Mouse (Mus musculus) liver, embryonic 14 days (tissue): ENCODE results near the gene P2rx2. TPM values are rescaled to one million over a fixed set of nuclear protein-coding genes. Genes with fewer than 3 reads are reported as not detected.

Source experiments
- polyA plus RNA-seq: library from polyadenylated mRNA; depleted of rRNA; stranded (reverse); fragments of >200 nt; gene quantifications from 2 replicates; pipeline ENCODE4 v1.2.3, GENCODE M21; 2012; rRNA removed

The P2rx2 gene
- 0.02 TPM in 1 of 2 replicates, not detected in the other for polyA plus RNA-seq

DNA sequence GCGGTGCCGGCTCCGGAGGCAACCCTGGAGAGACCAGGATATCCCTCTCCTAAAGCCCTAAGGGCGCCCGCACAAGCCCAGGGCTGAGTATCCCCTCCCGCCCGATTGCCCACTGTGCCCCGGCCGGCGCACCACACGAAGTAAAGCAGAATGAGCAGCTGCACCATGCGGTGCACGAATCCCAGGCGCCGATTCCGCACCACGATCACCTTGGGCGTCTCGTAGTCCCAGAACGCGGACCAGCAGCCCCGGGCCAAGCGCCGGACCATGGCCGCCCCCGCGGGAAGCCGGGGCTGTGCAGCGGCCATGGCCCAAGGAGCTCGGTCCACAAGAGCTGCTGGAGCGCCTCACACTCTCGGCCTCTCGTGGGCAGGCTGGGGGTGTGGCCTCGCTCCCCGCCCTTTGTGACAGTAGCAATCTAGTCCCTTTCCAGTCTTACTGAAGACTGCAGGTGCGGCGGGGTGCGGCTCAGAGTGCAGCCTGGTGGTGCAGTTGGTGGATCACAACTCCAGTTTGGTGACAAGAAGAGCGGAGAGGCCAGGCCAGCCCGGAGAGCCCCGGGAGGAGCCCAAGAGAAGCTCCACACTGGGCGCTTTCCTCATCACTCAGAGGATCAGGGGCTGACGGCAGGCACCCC, at the start of gene P2rx2:
TSS of gene P2rx2 (minus strand) at position 565 of the 637 bp plus-strand sequence.

DNA sequence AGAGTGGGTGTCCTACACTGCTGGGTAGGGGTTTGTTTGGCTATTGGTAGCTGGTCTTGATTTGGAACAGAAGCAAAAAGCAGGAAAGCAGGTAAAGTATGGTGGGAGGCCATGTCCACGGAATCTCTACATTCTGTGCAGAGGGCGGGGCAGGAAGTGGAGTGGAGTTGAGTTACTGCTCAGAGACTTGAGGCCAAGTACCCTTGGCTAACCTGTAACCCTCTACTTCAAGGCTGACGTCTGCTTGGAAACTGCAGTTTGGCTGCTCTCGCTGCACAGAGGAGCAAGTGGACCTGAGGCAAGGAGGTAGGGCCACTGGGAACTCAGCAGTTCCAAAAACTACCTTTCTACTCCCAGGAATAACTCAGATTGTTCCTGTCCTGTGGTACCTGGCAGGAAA, 1.5 kb upstream of the P2rx2 start, which contains the start of gene Lrcol1:
TSS of gene Lrcol1 (plus strand) at position 207 of the 400 bp plus-strand sequence.

Other genes starting within 250 kb of the P2rx2 start
- gene Gm35315, start 248.8 kb downstream of the P2rx2 start, polyA plus RNA-seq: 0.84 and 0.86 TPM in 2 replicates
- 0.07 and 0.18 TPM in 2 replicates for gene Plcxd1, start 243.2 kb downstream of the P2rx2 start, polyA plus RNA-seq
- 17.9 and 19.1 TPM in 2 replicates for gene Gtpbp6, start 235.0 kb downstream of the P2rx2 start, polyA plus RNA-seq
- 0.68 and 0.84 TPM in 2 replicates for gene Zfp605, start 233.1 kb downstream of the P2rx2 start, polyA plus RNA-seq
- gene Chfr, start 207.4 kb downstream of the P2rx2 start, polyA plus RNA-seq: 14.7 and 16.9 TPM in 2 replicates
- gene Golga3, start 166.5 kb downstream of the P2rx2 start, polyA plus RNA-seq: 5.0 and 5.1 TPM in 2 replicates
- 5.9 and 7.0 TPM in 2 replicates for gene Ankle2, start 112.2 kb downstream of the P2rx2 start, polyA plus RNA-seq
- gene Pgam5, start 73.3 kb downstream of the P2rx2 start, polyA plus RNA-seq: 17.6 and 20.1 TPM in 2 replicates
- gene Pxmp2, start 57.0 kb downstream of the P2rx2 start, polyA plus RNA-seq: 14.8 and 17.5 TPM in 2 replicates
- 14.8 and 18.5 TPM in 2 replicates for gene Pole, start 56.9 kb downstream of the P2rx2 start, polyA plus RNA-seq
- gene Lrcol1, start 1.5 kb upstream of the P2rx2 start, polyA plus RNA-seq: not detected in 2 replicates
- 7.2 and 9.3 TPM in 2 replicates for gene Fbrsl1, start 105.3 kb upstream of the P2rx2 start, polyA plus RNA-seq
- gene Galnt9, start 201.1 kb upstream of the P2rx2 start, polyA plus RNA-seq: 0.06 and 0.07 TPM in 2 replicates